Mouse (Mus musculus) megakaryocyte, embryonic 14.5 days (primary cell): ENCODE results near the gene Spata48.

ENCODE experiments used
- FLI1 ChIP-seq: IDR thresholded peaks from 2 replicates; pipeline ENCODE4 v1.6.1; 2012; ENCODE audit warnings: low read length, inconsistent platforms, mixed read lengths
- GATA1 ChIP-seq: IDR thresholded peaks from 3 replicates; pipeline ENCODE4 v1.6.1; 2012; ENCODE audit warnings: mixed read lengths, low read length, inconsistent platforms, borderline replicate concordance

- TF ChIP-seq GATA1, result no peak
- TF ChIP-seq FLI1, result no peak
Measured at GRCm38 (mm10) chr11:11499944-11500343, 38.0 kb downstream of the Spata48 start.
